Mouse (Mus musculus): Measurements from ENCODE around the gene Drd1. TPM values are rescaled to one million over a fixed set of nuclear protein-coding genes. Genes with fewer than 3 reads are reported as not detected.

Drd1 gene
- 0.12 and 0.16 TPM in 2 replicates for polyA plus RNA-seq (2015; fragmentation: Nextera tagmentation; extraction: Ambion mirVana)

DNA sequence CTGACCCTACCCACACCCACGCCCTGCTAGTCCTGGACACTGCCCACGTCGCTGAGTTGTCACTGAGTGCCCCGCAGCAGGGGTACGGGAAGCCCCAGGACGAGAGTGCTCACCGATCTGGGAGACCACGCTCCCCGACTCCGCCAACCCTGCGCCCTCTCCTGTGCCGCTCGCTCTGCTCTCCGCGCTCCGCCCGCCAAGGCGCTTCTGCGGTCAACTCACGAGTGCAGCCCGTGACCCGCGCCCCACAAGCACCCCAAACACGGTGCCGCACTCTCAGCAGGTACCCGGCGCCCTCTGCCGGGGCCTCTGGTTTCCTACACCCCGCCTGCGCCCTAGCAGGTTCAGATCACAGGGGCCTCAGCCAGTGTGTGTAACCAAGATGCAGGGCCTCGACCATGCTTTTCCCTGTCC, at the start of gene Drd1:
TSS of gene Drd1 (minus strand) at position 258 of the 414 bp plus-strand sequence.

DNA sequence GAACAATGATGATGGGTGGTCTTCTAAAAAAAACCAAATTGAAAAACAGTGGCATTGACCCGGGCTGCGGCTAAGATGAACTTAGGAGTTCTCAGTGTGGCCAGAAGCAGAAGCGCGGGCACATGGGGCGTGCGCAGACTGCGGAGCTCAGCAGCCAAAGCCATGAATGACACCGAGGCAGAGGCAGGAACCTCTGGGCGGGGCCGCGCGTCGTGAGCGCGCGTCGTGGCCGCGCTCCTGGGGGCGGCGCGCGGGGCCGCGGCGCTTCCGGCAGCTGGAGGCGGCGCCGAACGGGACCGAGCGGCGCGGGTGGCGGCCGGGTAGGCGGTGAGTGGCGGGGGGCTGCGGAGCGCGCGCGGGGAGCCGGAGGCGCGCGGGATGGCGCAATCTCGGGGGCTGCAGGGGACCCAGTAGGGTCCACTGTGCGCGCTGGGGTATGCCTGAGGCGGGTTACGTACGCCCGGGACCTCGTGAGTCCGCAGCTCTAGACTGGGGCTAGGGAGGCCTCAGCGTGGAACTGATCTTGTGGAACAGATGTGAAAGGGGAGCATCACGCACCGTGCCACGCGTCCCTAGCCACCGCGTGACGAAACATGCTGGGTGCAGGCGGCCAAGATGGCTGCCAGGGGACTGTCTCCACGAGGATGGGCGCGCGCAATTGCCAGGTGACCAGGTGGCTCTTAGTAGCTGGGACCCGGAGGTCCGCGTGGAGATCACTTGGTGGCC, 16.3 kb upstream of the Drd1 start, which contains the start of gene Sfxn1:
TSS of gene Sfxn1 (plus strand) at position 264 of the 726 bp plus-strand sequence.

Other genes starting within 250 kb of the Drd1 start
- gene Sfxn1, start 16.2 kb upstream of the Drd1 start, polyA plus RNA-seq (2015; fragmentation: Nextera tagmentation; extraction: Ambion mirVana), result 32.3 and 32.6 TPM in 2 replicates
- 0.05 and 0.18 TPM in 2 replicates for gene Hrh2, start 136.4 kb upstream of the Drd1 start, polyA plus RNA-seq (2015; fragmentation: Nextera tagmentation; extraction: Ambion mirVana)

Data from urinary bladder, postnatal 0 days (tissue).